Mouse (Mus musculus) heart, postnatal 0 days (tissue): ENCODE data around the gene Apln.

Source experiments
- CTCF ChIP-seq: IDR thresholded peaks from 2 replicates; pipeline ENCODE4 v1.5.1; 2016; ENCODE audit warnings: antibody characterized with exemption, control low read depth, low read depth
- EP300 ChIP-seq: IDR thresholded peaks from 2 replicates; pipeline ENCODE4 v1.6.1; 2016; ENCODE audit warnings: antibody characterized with exemption, low read depth

GRCm38 (mm10) chrX:48071961-48072360, 37.3 kb upstream of the Apln start:
- no peak for TF ChIP-seq CTCF
- TF ChIP-seq EP300: no peak
